Mouse (Mus musculus) retina, postnatal 1 day (tissue): Measurements from ENCODE around the gene Wnt9b.

Experiments used
- DNase-seq: peaks from one replicate; pipeline ENCODE4 v3.0.0-alpha.2; 2012

Gene Wnt9b

GRCm38 (mm10) chr11:103729282-103729985, 20.2 kb downstream of the Wnt9b start:
- DNase-seq = no peak

- DNase-seq = no peak
Observed at GRCm38 (mm10) chr11:103724331-103724771, 25.3 kb downstream of the Wnt9b start.

- DNase-seq = no peak
Observed at GRCm38 (mm10) chr11:103722040-103722481, 27.6 kb downstream of the Wnt9b start.

GRCm38 (mm10) chr11:103721468-103722039, 28.1 kb downstream of the Wnt9b start:
- peak; percentile 75 for DNase-seq

- DNase-seq = peak; percentile 64
Observed at GRCm38 (mm10) chr11:103719436-103719835, 30.2 kb downstream of the Wnt9b start.

- peak; percentile 63 for DNase-seq
Observed at GRCm38 (mm10) chr11:103716971-103717370, 32.6 kb downstream of the Wnt9b start.

- no peak for DNase-seq
Observed at GRCm38 (mm10) chr11:103714074-103714473, 35.5 kb downstream of the Wnt9b start.

GRCm38 (mm10) chr11:103711851-103712587, 37.6 kb downstream of the Wnt9b start:
- DNase-seq = no peak

- no peak for DNase-seq
Observed at GRCm38 (mm10) chr11:103709982-103710381, 39.6 kb downstream of the Wnt9b start.

- no peak for DNase-seq
Observed at GRCm38 (mm10) chr11:103707005-103707404, 42.6 kb downstream of the Wnt9b start.

GRCm38 (mm10) chr11:103698226-103698625, 51.4 kb downstream of the Wnt9b start:
- DNase-seq = no peak

- peak; percentile 95 for DNase-seq
Observed at GRCm38 (mm10) chr11:103697565-103698176, 52.0 kb downstream of the Wnt9b start, which contains the start of gene Gosr2. Gosr2 (minus strand) TSS chr11:103697898.

GRCm38 (mm10) chr11:103696851-103697564, 52.6 kb downstream of the Wnt9b start:
- DNase-seq = no peak

GRCm38 (mm10) chr11:103693241-103693640, 56.4 kb downstream of the Wnt9b start:
- no peak for DNase-seq

- DNase-seq = no peak
Observed at GRCm38 (mm10) chr11:103691036-103691435, 58.6 kb downstream of the Wnt9b start.

- DNase-seq = peak; percentile 48
Observed at GRCm38 (mm10) chr11:103688980-103689378, 60.6 kb downstream of the Wnt9b start.

- DNase-seq = no peak
Observed at GRCm38 (mm10) chr11:103688271-103688979, 61.2 kb downstream of the Wnt9b start.

GRCm38 (mm10) chr11:103686706-103687105, 62.9 kb downstream of the Wnt9b start:
- no peak for DNase-seq

GRCm38 (mm10) chr11:103685261-103685736, 64.3 kb downstream of the Wnt9b start:
- no peak for DNase-seq

GRCm38 (mm10) chr11:103683667-103684334, 65.8 kb downstream of the Wnt9b start:
- no peak for DNase-seq
